Mouse (Mus musculus) cerebellum, adult 2 months (tissue): ENCODE measurements around the gene Nr1h5.

Experiments used
- CTCF ChIP-seq: fragments of 200-500 bp; IDR thresholded peaks from 2 replicates; pipeline ENCODE4 v1.5.1; 2011; ENCODE audit warnings: low read depth, mild to moderate bottlenecking, control low read depth, low read length, moderate library complexity, borderline replicate concordance; ENCODE audit not compliant: insufficient read depth
- POLR2A ChIP-seq: fragments of 200-500 bp; IDR thresholded peaks from 2 replicates; pipeline ENCODE4 v1.6.1; 2011; ENCODE audit warnings: low read length, control low read depth, borderline replicate concordance; ENCODE audit not compliant: insufficient read depth

GRCm38 (mm10) chr3:102955596-102955995 is 8.3 kb downstream of the Nr1h5 start:
- TF ChIP-seq CTCF: no peak
- no peak for TF ChIP-seq POLR2A
